Mouse (Mus musculus) intestine, embryonic 14.5 days (tissue): ENCODE results near the gene Alox12. TPM values are rescaled to one million over a fixed set of nuclear protein-coding genes. Genes with fewer than 3 reads are reported as not detected.

Experiments used
- ATAC-seq: fragments of 200-750 bp; cut with Nextera tagmentation; replicated peaks from 2 replicates; pipeline ENCODE4 v1.8.0; 2017; ENCODE audit warnings: low read depth, moderate number of reproducible peaks, moderate TSS enrichment, moderate library complexity; ENCODE audit not compliant: low FRiP score, low TSS enrichment
- DNase-seq: peaks from one replicate; pipeline ENCODE4 v3.0.0-alpha.2; 2018; ENCODE audit warnings: low spot score
- H3K27ac ChIP-seq: fragments of 300-500 bp; sonication (generic); 2 replicates; pipeline ENCODE4 v1.5.1; 2014; ENCODE audit warnings: low read depth, mild to moderate bottlenecking, control low read depth
- H3K27me3 ChIP-seq: fragments of 300-500 bp; sonication (generic); replicated peaks from 2 replicates; pipeline ENCODE4 v1.6.1; 2014; ENCODE audit warnings: low read length, control low read depth; ENCODE audit not compliant: control insufficient read depth, insufficient read depth
- H3K36me3 ChIP-seq: fragments of 300-500 bp; sonication (generic); 2 replicates; pipeline ENCODE4 v1.6.1; 2014; ENCODE audit warnings: low read length, control low read depth; ENCODE audit not compliant: control insufficient read depth, insufficient read depth
- H3K4me1 ChIP-seq: fragments of 300-500 bp; sonication (generic); replicated peaks from 2 replicates; pipeline ENCODE4 v1.6.1; 2014; ENCODE audit warnings: low read length, control low read depth, mixed read lengths; ENCODE audit not compliant: control insufficient read depth, insufficient read depth
- H3K4me2 ChIP-seq: fragments of 300-500 bp; sonication (generic); 2 replicates; pipeline ENCODE4 v1.6.1; 2014; ENCODE audit warnings: low read length
- H3K4me3 ChIP-seq: fragments of 300-500 bp; sonication (generic); 2 replicates; pipeline ENCODE4 v1.5.1; 2014; ENCODE audit warnings: low read depth, low read length, control low read depth, mixed read lengths
- H3K9ac ChIP-seq: fragments of 300-500 bp; sonication (generic); 2 replicates; pipeline ENCODE4 v1.6.1; 2014; ENCODE audit warnings: mild to moderate bottlenecking, low read length
- H3K9me3 ChIP-seq: fragments of 300-500 bp; sonication (generic); 2 replicates; pipeline ENCODE4 v1.6.1; 2016; ENCODE audit warnings: low read length, control low read depth; ENCODE audit not compliant: control insufficient read depth
- WGBS: fragments of 180-500 bp; shearing (Covaris S2); extraction: QIAGEN DNeasy Blood & Tissue Kit; methylation state at CpG from one replicate; pipeline ENCODE4 v1.1.7; 2014; 5-methylcytosine and 5-hydroxymethylcytosine counted together
- polyA plus RNA-seq: library from polyadenylated mRNA; unstranded; fragments of >200 nt; fragmentation: Nextera tagmentation; extraction: Ambion mirVana; gene quantifications from 2 replicates; pipeline ENCODE4 v1.2.1, GENCODE M21; 2014

Alox12 gene
- polyA plus RNA-seq, 1 experiment from 2014 or later: 2.3 TPM

GRCm38 (mm10) chr11:70215301-70215700, 39.9 kb downstream of the Alox12 start:
- no peak overlapping the region for H3K4me2 ChIP-seq
- DNase-seq: no peak
- no peak overlapping the region for H3K27ac ChIP-seq
- H3K9ac ChIP-seq: no peak overlapping the region
- peaks cover 13% of the 10 kb centered on the region; the same call in 1 of the 2 replicates for H3K36me3 ChIP-seq
- no peaks in the 10 kb centered on the region for H3K9me3 ChIP-seq
- peaks cover 12% of the 10 kb centered on the region for H3K4me1 ChIP-seq
- no peak for ATAC-seq
- 23% methylated on average over 22 of the region's 22 CpGs for WGBS
- H3K4me3 ChIP-seq: no peak overlapping the region
- H3K27me3 ChIP-seq: peaks cover 41% of the 10 kb centered on the region

DNA sequence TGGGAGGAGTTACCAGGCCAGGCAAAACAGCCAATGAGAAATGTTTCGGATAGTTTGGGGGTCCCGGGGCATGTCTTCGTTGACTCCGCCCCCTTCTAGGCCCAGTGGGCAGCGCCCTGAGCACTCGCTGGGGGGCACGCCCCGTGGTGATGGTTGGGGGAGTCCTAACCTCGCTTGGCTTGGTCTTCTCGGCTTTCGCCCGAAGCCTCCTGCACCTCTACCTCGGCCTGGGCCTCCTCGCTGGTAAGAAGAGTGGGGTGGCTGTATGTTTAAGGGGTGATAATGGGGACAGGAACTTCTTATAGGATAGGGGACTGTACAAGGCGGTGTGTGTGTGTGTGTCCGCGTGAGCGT, 40.3 kb downstream of the Alox12 start:
- H3K4me2 ChIP-seq: peak overlapping the region; percentile 64
- H3K27ac ChIP-seq: no peak overlapping the region
- H3K36me3 ChIP-seq: peaks cover 13% of the 10 kb centered on the region; the same call in 1 of the 2 replicates
- DNase-seq (peak; percentile 59), ATAC-seq (no peak)
- 16% methylated on average over 18 of the region's 18 CpGs for WGBS
- H3K4me3 ChIP-seq: peak overlapping the region; percentile 28
- H3K9me3 ChIP-seq: no peaks in the 10 kb centered on the region
- H3K4me1 ChIP-seq: peaks cover 8% of the 10 kb centered on the region
- H3K27me3 ChIP-seq: peaks cover 41% of the 10 kb centered on the region
- no peak overlapping the region for H3K9ac ChIP-seq

DNA sequence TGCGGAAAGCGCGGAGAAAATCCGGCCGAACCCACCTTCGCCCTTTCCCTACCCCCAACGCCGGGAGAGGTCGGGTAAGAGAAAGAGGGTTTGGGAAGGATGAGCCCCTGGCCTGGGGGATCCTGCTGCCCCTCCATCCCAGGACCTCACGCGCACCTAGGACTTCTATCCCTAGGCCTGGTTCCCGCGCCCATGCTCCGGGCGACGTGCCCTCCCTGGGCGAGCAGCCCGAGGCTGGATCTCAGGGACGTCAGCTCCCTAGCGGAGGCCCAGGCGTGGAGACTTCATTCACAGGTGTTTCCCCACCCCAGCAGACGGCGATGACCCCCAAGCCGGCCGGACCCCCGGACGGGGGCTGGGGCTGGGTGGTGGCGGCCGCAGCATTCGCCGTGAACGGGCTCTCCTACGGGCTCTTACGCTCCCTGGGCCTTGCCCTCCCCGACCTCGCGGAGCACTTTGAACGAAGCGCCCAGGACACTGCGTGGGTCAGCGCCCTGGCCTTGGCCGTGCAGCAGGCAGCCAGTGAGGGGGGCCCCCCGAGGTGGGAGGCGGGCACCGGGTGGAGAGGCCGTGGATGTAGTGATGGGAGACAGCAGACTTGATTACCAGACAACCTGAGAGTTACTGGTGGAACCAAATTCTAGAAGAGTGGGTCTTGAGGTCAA, 40.8 kb downstream of the Alox12 start:
- ATAC-seq (peak; percentile 47), DNase-seq (peak; percentile 77)
- H3K27ac ChIP-seq: no peak overlapping the region
- peak overlapping the region; percentile 28 for H3K4me3 ChIP-seq
- peaks cover 41% of the 10 kb centered on the region for H3K27me3 ChIP-seq
- H3K4me1 ChIP-seq: peaks cover 8% of the 10 kb centered on the region
- peaks cover 13% of the 10 kb centered on the region; the same call in 1 of the 2 replicates for H3K36me3 ChIP-seq
- WGBS: 2% methylated on average over 46 of the region's 46 CpGs
- 0 out of 2 replicates have a peak overlapping the region, but pooled peaks have one; percentile 14 for H3K9ac ChIP-seq
- no peaks in the 10 kb centered on the region for H3K9me3 ChIP-seq
- peak overlapping the region; percentile 64 for H3K4me2 ChIP-seq

GRCm38 (mm10) chr11:70213736-70214135, 41.4 kb downstream of the Alox12 start:
- peak overlapping the region; percentile 64 for H3K4me2 ChIP-seq
- peak; percentile 21; the same call in 1 of the 2 replicates for ATAC-seq
- no peaks in the 10 kb centered on the region for H3K9me3 ChIP-seq
- peak overlapping the region; percentile 28 for H3K4me3 ChIP-seq
- peaks cover 13% of the 10 kb centered on the region; the same call in 1 of the 2 replicates for H3K36me3 ChIP-seq
- H3K27ac ChIP-seq: no peak overlapping the region
- 6% methylated on average over 26 of the region's 26 CpGs for WGBS
- peaks cover 8% of the 10 kb centered on the region for H3K4me1 ChIP-seq
- H3K27me3 ChIP-seq: peaks cover 41% of the 10 kb centered on the region
- peak; percentile 63 for DNase-seq
- no peak overlapping the region for H3K9ac ChIP-seq

GRCm38 (mm10) chr11:70212896-70213295, 42.3 kb downstream of the Alox12 start:
- Histone ChIP-seq H3K27ac (no peak overlapping the region), H3K9me3 (no peaks in the 10 kb centered on the region), H3K4me3 (no peak overlapping the region), H3K4me2 (no peak overlapping the region; the same call in 1 of the 2 replicates), H3K9ac (no peak overlapping the region), H3K4me1 (peaks cover 8% of the 10 kb centered on the region), H3K36me3 (peaks cover 13% of the 10 kb centered on the region; the same call in 1 of the 2 replicates), H3K27me3 (peaks cover 41% of the 10 kb centered on the region)
- WGBS: 9% methylated on average over 9 of the region's 9 CpGs
- ATAC-seq (no peak), DNase-seq (peak; percentile 81)

DNA sequence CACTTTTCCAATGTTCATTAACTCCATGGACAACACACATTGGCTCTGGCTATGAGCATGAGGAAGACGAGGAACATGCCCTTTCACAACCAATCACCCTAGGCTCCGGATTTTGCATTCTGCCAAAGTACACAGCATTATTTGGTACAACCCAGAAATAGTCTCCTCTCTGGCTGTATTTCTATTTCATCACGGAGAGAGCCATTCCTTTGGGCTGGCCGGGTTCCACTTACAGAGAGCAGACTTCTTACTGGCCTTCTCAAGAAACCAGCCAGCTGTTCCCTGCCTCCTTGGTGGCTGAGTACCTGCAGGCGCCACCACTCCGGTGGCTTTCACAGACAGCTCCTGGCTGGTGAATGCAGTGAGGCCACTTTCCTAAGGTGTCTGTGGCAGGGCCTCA, 42.7 kb downstream of the Alox12 start, which contains the start of gene Slc16a11:
TSS of gene Slc16a11 (plus strand) at position 330 of the 400 bp plus-strand sequence.
- no peak for DNase-seq
- H3K36me3 ChIP-seq: peaks cover 10% of the 10 kb centered on the region; the same call in 1 of the 2 replicates
- H3K4me1 ChIP-seq: peaks cover 8% of the 10 kb centered on the region
- peaks cover 41% of the 10 kb centered on the region for H3K27me3 ChIP-seq
- H3K4me3 ChIP-seq: no peak within 1 kb of the TSS; the same call in 1 of the 2 replicates
- no peak within 1 kb of the TSS for H3K27ac ChIP-seq
- H3K9me3 ChIP-seq: no peaks in the 10 kb centered on the region
- no peak for ATAC-seq
- H3K9ac ChIP-seq: no peak within 1 kb of the TSS
- H3K4me2 ChIP-seq: peak within 1 kb of the TSS; percentile 64
- WGBS: 60% methylated on average over 6 of the region's 6 CpGs

- peaks cover 8% of the 10 kb centered on the region for H3K4me1 ChIP-seq
- no peak overlapping the region for H3K9ac ChIP-seq
- ATAC-seq (no peak), DNase-seq (no peak)
- no peak overlapping the region for H3K4me3 ChIP-seq
- H3K27ac ChIP-seq: no peak overlapping the region
- H3K27me3 ChIP-seq: peaks cover 40% of the 10 kb centered on the region
- no peaks in the 10 kb centered on the region for H3K9me3 ChIP-seq
- H3K36me3 ChIP-seq: peaks cover 5% of the 10 kb centered on the region; the same call in 1 of the 2 replicates
- WGBS: 88% methylated on average over 6 of the region's 6 CpGs
- no peak overlapping the region for H3K4me2 ChIP-seq
These were observed 43.2 kb downstream of the Alox12 start for GRCm38 (mm10) chr11:70211972-70212371.

DNA sequence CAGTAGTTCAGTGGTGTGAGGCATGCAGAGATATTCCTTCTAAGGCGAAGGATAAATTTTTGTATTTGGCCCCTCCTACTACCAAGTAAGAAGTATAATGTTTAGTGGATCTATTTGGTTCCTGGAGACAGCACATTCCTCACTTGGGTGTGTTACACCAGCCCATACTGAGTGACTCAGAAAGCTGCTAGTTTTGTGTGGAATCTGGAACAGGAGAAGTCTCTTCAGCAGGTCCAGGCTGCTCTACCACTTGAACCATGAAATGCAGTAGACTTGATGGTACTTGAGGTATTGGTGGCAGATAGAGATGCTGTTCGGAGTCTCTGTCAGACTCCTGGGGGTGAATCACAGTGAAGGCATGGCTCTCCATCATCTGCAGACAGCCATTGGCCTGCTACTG, 44.5 kb downstream of the Alox12 start:
- Histone ChIP-seq H3K36me3 (no peaks in the 10 kb centered on the region), H3K9me3 (no peaks in the 10 kb centered on the region), H3K27ac (no peak overlapping the region), H3K27me3 (peaks cover 27% of the 10 kb centered on the region), H3K4me2 (no peak overlapping the region), H3K9ac (no peak overlapping the region), H3K4me3 (no peak overlapping the region), H3K4me1 (peaks cover 8% of the 10 kb centered on the region)
- DNase-seq (no peak), ATAC-seq (no peak)
- 80% methylated on average over 2 of the region's 2 CpGs for WGBS
